Mouse (Mus musculus): ENCODE data around the gene Lgr4.

GRCm38 (mm10) chr2:109976181-109976580, 58.7 kb downstream of the Lgr4 start:
- TF ChIP-seq POLR2A (IDR thresholded peaks at IDR 0.05; ENCODE audit: borderline replicate concordance, extremely low read depth, low read depth, low read length) (no peak), CTCF (IDR thresholded peaks at IDR 0.05; ENCODE audit: insufficient read depth, low read length) (no peak)
